Mouse (Mus musculus) myocyte (in vitro differentiated cells): ENCODE measurements at regions not wholly inside any gene's neighbourhood (a gene's known extent, or its start where the extent isn't known, plus 50 kb on each side); places are given as distances from the start of the nearest gene placed in this dataset.

Source experiments
- H3K27me3 ChIP-seq: one replicate; pipeline ENCODE4 v1.6.1; 2011; ENCODE audit not compliant: control insufficient read depth, insufficient read depth, insufficient read length
- H3K36me3 ChIP-seq: one replicate; pipeline ENCODE4 v1.6.1; 2011; ENCODE audit not compliant: control insufficient read depth, insufficient read depth
- H3K4me2 ChIP-seq: one replicate; pipeline ENCODE4 v1.6.1; 2011; ENCODE audit warnings: low read depth, control low read depth
- H3K4me3 ChIP-seq: one replicate; pipeline ENCODE4 v1.5.1; 2011; ENCODE audit warnings: mild to moderate bottlenecking, control low read depth, moderate library complexity
- H3K79me2 ChIP-seq: one replicate; pipeline ENCODE4 v1.6.1; 2011; ENCODE audit not compliant: control insufficient read depth, insufficient read depth
- H3ac ChIP-seq: one replicate; pipeline ENCODE4 v1.6.1; 2011; ENCODE audit not compliant: control insufficient read depth, insufficient read length
- CEBPB ChIP-seq: IDR thresholded peaks from 2 replicates; pipeline ENCODE4 v1.6.1; 2011; ENCODE audit warnings: mild to moderate bottlenecking, moderate library complexity; ENCODE audit not compliant: poor library complexity, insufficient read depth, severe bottlenecking
- E2F4 ChIP-seq: IDR thresholded peaks from one replicate; pipeline ENCODE4 v1.6.1; 2011; ENCODE audit warnings: mild to moderate bottlenecking, control low read depth, moderate library complexity; ENCODE audit not compliant: insufficient read depth
- MAX ChIP-seq: IDR thresholded peaks from one replicate; pipeline ENCODE4 v1.6.1; 2011; ENCODE audit warnings: low read depth, mild to moderate bottlenecking, control low read depth
- MYOD1 ChIP-seq, 3 experiments: IDR thresholded peaks; one replicate each; pipeline ENCODE4 v1.6.1; 2011; ENCODE audit warnings: control low read depth in 2 of 3, low read depth in 2 of 3, mild to moderate bottlenecking in 2 of 3, moderate library complexity in 1 of 3; ENCODE audit not compliant: insufficient read length in 2 of 3, control insufficient read depth in 1 of 3
- MYOG ChIP-seq, 3 experiments: IDR thresholded peaks; one replicate each; pipeline ENCODE4 v1.6.1; 2011; ENCODE audit warnings: control low read depth in 2 of 3, low read depth in 2 of 3, mild to moderate bottlenecking in 2 of 3; ENCODE audit not compliant: insufficient read length in 2 of 3, control insufficient read depth in 1 of 3, insufficient read depth in 1 of 3
- POLR2A ChIP-seq: IDR thresholded peaks from one replicate; pipeline ENCODE4 v1.6.1; 2011; ENCODE audit warnings: low read depth, mild to moderate bottlenecking, control low read depth, moderate library complexity; ENCODE audit not compliant: insufficient read length
- POLR2AphosphoS2 ChIP-seq: IDR thresholded peaks from one replicate; pipeline ENCODE4 v1.6.1; 2011; ENCODE audit warnings: low read depth, control low read depth; ENCODE audit not compliant: insufficient read length
- REST ChIP-seq: IDR thresholded peaks from one replicate; pipeline ENCODE4 v1.6.1; 2011; ENCODE audit warnings: mild to moderate bottlenecking, control low read depth, moderate library complexity; ENCODE audit not compliant: insufficient read depth, insufficient read length
- SRF ChIP-seq: IDR thresholded peaks from one replicate; pipeline ENCODE4 v1.6.1; 2011; ENCODE audit warnings: low read depth; ENCODE audit not compliant: control insufficient read depth, insufficient read length
- TCF12 ChIP-seq: IDR thresholded peaks from one replicate; pipeline ENCODE4 v1.6.1; 2011; ENCODE audit warnings: mild to moderate bottlenecking, control low read depth; ENCODE audit not compliant: poor library complexity, insufficient read depth, severe bottlenecking
- TCF3 ChIP-seq: IDR thresholded peaks from one replicate; pipeline ENCODE4 v1.6.1; 2011; ENCODE audit warnings: low read depth, control low read depth; ENCODE audit not compliant: insufficient read length
- USF1 ChIP-seq: IDR thresholded peaks from one replicate; pipeline ENCODE4 v1.6.1; 2011; ENCODE audit warnings: low read depth, mild to moderate bottlenecking, control low read depth, moderate library complexity

DNA sequence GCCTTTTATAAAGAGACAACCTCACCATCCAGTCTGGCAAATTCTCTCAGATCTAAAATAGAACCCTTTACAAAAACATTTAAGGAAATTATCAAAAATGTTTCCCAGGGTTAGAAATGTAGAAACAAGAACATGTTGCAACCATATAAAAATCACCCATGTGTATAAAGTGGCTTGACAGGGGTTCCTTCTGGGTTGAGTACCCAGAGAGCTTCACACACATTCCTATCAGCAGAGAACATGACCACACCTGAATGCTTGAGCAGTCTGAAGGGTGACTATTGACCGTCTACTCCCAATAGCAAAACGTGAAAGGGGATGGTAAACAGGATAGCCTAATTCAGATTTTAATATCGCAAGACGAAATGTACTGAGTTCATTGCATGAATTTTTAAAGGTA lies 57.8 kb upstream of the Zfand5 start:
- H3K4me2 ChIP-seq = no peak overlapping the region
- no peak for TF ChIP-seq E2F4
- TF ChIP-seq MYOD1 (IDR thresholded peaks at IDR 0.05; ENCODE audit: control insufficient read depth in 1 of 3, insufficient read length in 2 of 3, low read depth in 2 of 3) = no peak
- TF ChIP-seq CEBPB = no peak
- H3K79me2 ChIP-seq = no peaks in the 10 kb centered on the region
- H3K4me3 ChIP-seq = no peak overlapping the region
- no peaks in the 10 kb centered on the region for H3K27me3 ChIP-seq
- no peak overlapping the region for H3ac ChIP-seq
- no peaks in the 10 kb centered on the region for H3K36me3 ChIP-seq

DNA sequence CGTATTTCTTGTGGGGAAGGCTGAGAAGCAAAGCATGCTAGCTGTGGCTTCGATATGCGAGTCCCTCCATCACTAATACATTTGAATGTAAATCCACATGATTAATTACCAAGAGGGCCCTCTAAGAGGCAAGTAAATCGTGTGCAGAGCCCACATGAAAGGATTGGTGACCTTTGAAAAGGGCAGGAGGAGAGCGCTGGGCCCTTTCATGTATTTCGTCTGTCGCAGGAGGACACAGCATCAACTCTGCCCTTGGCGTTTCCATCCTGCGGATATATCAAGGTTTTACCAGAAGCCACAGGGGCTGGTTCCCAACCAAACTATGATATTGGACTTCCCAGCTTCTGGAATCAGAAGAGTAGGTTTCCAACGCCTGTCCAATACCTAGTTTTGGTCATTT lies 78.6 kb upstream of the Zfand5 start:
- H3K4me2 ChIP-seq = no peak overlapping the region
- H3K36me3 ChIP-seq = no peaks in the 10 kb centered on the region
- no peaks in the 10 kb centered on the region for H3K79me2 ChIP-seq
- TF ChIP-seq REST (no peak), TCF3 (no peak), MYOD1 (IDR thresholded peaks at IDR 0.05; ENCODE audit: control insufficient read depth in 1 of 3, insufficient read length in 2 of 3, low read depth in 2 of 3) (no peak), POLR2A (no peak), E2F4 (no peak), MYOG (IDR thresholded peaks at IDR 0.05; ENCODE audit: control insufficient read depth in 1 of 3, insufficient read depth in 1 of 3, insufficient read length in 2 of 3, low read depth in 2 of 3) (no peak), CEBPB (no peak), USF1 (no peak), TCF12 (no peak)
- no peak overlapping the region for H3ac ChIP-seq
- no peak overlapping the region for H3K4me3 ChIP-seq
- H3K27me3 ChIP-seq = no peaks in the 10 kb centered on the region

DNA sequence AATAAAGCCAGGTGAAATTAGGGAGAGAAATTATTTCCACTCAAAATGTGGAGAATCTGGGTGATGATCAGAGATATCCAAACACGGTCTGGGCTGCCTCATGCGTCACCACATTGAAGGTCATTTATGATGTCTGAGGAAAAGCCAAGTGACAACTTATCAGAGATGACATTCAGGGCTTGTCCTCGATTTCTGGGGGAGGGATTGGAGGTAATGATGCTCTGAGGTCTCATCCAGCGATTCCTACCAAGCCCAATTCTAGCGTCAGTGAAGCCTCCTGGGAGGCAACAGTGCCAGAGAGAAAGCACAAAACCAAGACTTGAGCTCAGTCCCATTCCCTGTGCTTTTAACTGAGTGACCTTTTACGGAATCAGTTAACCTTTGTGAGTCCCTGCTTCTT lies 79.5 kb upstream of the Zfand5 start:
- no peak overlapping the region for H3K4me2 ChIP-seq
- H3K36me3 ChIP-seq = no peaks in the 10 kb centered on the region
- TF ChIP-seq POLR2AphosphoS2 (no peak), TCF3 (no peak), SRF (no peak), USF1 (no peak), E2F4 (no peak), CEBPB (no peak), MYOD1 (IDR thresholded peaks at IDR 0.05; ENCODE audit: control insufficient read depth in 1 of 3, insufficient read length in 2 of 3, low read depth in 2 of 3) (no peak), MAX (no peak), POLR2A (no peak), MYOG (IDR thresholded peaks at IDR 0.05; ENCODE audit: control insufficient read depth in 1 of 3, insufficient read depth in 1 of 3, insufficient read length in 2 of 3, low read depth in 2 of 3) (no peak), TCF12 (no peak), REST (no peak)
- no peak overlapping the region for H3K4me3 ChIP-seq
- H3ac ChIP-seq = no peak overlapping the region
- H3K79me2 ChIP-seq = no peaks in the 10 kb centered on the region
- H3K27me3 ChIP-seq = no peaks in the 10 kb centered on the region

DNA sequence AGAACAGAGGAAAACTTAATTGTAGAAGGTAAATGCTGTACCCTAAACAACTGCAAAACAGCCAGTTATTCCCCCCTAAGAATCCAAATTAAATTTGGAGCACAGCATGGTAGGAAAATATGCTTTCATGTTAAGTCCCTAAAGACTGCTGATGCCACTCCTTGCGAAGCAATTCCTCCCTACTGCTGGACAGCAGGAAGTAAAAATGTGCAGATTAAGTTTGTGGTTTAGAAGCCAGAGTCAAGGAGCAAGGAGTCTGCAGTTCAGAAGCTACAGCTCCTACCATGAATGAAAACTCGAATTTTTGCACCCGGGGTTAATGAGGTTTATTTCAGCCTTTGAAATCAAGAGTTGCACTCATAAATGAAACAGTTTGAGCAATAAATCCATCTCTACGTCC lies 82.9 kb upstream of the Zfand5 start:
- Histone ChIP-seq H3ac (no peak overlapping the region), H3K27me3 (no peaks in the 10 kb centered on the region), H3K4me2 (no peak overlapping the region), H3K4me3 (no peak overlapping the region), H3K36me3 (no peaks in the 10 kb centered on the region), H3K79me2 (no peaks in the 10 kb centered on the region)
- TF ChIP-seq E2F4 (no peak), REST (no peak)

GRCm38 (mm10) chr19:21186656-21187055 lies 85.4 kb upstream of the Zfand5 start:
- TF ChIP-seq TCF12 = no peak
- TF ChIP-seq POLR2A = no peak
- TF ChIP-seq E2F4 = no peak
- TF ChIP-seq SRF = no peak
- no peak for TF ChIP-seq USF1
- TF ChIP-seq REST = no peak
- H3K4me3 ChIP-seq = no peak overlapping the region

GRCm38 (mm10) chr19:21186016-21186415 lies 86.1 kb upstream of the Zfand5 start:
- no peak overlapping the region for H3K4me2 ChIP-seq
- no peaks in the 10 kb centered on the region for H3K27me3 ChIP-seq
- no peak overlapping the region for H3ac ChIP-seq
- no peak overlapping the region for H3K4me3 ChIP-seq
- TF ChIP-seq TCF3 (no peak), POLR2AphosphoS2 (no peak), TCF12 (no peak), SRF (no peak), MAX (no peak), REST (no peak), CEBPB (no peak), MYOG (IDR thresholded peaks at IDR 0.05; ENCODE audit: control insufficient read depth in 1 of 3, insufficient read depth in 1 of 3, insufficient read length in 2 of 3, low read depth in 2 of 3) (no peak), E2F4 (no peak), MYOD1 (IDR thresholded peaks at IDR 0.05; ENCODE audit: control insufficient read depth in 1 of 3, insufficient read length in 2 of 3, low read depth in 2 of 3) (no peak)
- H3K79me2 ChIP-seq = no peaks in the 10 kb centered on the region
- H3K36me3 ChIP-seq = no peaks in the 10 kb centered on the region

More at GRCm38 (mm10) chr19:21186656-21187055, 85.4 kb upstream of the Zfand5 start:
- H3K79me2 ChIP-seq = no peaks in the 10 kb centered on the region
- no peaks in the 10 kb centered on the region for H3K36me3 ChIP-seq
- H3ac ChIP-seq = no peak overlapping the region
- no peak overlapping the region for H3K4me2 ChIP-seq
- no peaks in the 10 kb centered on the region for H3K27me3 ChIP-seq
